Mouse (Mus musculus) bone marrow, adult 2 months (tissue): ENCODE results near the gene Zfp992. TPM values are rescaled to one million over a fixed set of nuclear protein-coding genes. Genes with fewer than 3 reads are reported as not detected.
"Not testable (repeated sequence)": the region's sequence is repeated elsewhere in the genome, so short reads cannot be mapped to it uniquely, and the experiment has no call there.

Source experiments
- H3K27ac ChIP-seq: fragments of 200-500 bp; 2 replicates; pipeline ENCODE4 v1.5.1; 2012; ENCODE audit warnings: low read depth, mild to moderate bottlenecking, control low read depth, inconsistent platforms, low read length; ENCODE audit not compliant: control insufficient read depth, poor library complexity, insufficient read depth
- H3K4me1 ChIP-seq: fragments of 200-500 bp; 2 replicates; pipeline ENCODE4 v1.6.1; 2011; ENCODE audit warnings: low read length; ENCODE audit not compliant: control insufficient read depth, insufficient read depth
- H3K4me3 ChIP-seq: fragments of 200-500 bp; replicated peaks from 2 replicates; pipeline ENCODE3; 2011; ENCODE audit warnings: mild to moderate bottlenecking, low read depth, low read length, control low read depth; ENCODE audit not compliant: control insufficient read depth
- WGBS: fragments of 180-500 bp; shearing (Covaris S2); methylation state at CpG from one replicate; pipeline ENCODE4 v1.1.7; 2018; 5-methylcytosine and 5-hydroxymethylcytosine counted together
- polyA plus RNA-seq: library from polyadenylated mRNA; stranded (reverse); fragments of >200 nt; gene quantifications from 2 replicates; pipeline ENCODE4 v1.2.4, GENCODE M21; 2011; ENCODE audit warnings: low replicate concordance; ENCODE audit not compliant: missing spikeins, insufficient read depth, insufficient read length

Zfp992 gene
- polyA plus RNA-seq = 5.3 and 10.0 TPM in 2 replicates

DNA sequence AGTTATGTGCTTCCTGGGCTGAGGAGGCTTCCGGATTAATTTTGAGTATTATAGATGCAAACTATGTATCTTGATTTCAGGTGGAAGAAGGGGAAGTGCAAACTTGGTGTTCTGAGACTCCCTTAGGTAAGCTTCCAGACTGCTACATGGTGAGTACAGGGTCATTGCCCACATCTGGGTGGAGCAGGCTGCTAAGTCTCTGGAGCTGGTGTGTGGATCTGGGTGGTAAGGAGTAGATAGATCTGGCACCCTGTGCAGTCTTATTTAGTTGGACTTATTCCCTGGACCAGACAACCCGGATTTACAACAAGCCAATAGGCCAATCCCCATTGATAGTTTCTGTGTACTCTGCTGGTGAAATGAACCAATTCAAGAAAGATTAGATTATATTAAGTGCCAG is at the start of gene Zfp992:
Gene Zfp992 (plus strand): TSS at position 74 of the 400 bp plus-strand sequence.
- H3K27ac ChIP-seq, H3K4me1 ChIP-seq, H3K4me3 ChIP-seq: not testable (repeated sequence)
- WGBS = 82% methylated on average over 2 of the region's 2 CpGs

DNA sequence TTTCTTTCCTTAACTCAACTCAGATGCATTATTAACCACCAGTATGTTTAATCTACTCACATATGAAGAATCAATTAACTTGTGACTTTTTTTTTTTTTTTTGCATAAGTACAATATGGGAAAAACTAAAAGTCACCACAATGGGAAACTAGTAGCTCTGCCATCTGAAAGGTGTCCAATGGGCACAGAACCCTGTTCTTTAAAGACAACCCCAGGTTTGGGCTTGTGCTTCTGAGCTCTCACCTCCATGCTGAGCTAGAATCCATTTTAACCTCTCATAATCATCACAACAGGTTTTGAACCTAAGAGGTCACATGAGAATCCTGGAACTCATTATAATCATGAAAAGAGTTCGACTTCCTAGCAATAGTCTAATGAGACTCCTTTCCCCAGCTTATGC is 19.4 kb upstream of the Zfp992 start:
- not testable (repeated sequence) for H3K27ac ChIP-seq, H3K4me1 ChIP-seq, H3K4me3 ChIP-seq
- 0% methylated on average over 1 of the region's 1 CpGs for WGBS

DNA sequence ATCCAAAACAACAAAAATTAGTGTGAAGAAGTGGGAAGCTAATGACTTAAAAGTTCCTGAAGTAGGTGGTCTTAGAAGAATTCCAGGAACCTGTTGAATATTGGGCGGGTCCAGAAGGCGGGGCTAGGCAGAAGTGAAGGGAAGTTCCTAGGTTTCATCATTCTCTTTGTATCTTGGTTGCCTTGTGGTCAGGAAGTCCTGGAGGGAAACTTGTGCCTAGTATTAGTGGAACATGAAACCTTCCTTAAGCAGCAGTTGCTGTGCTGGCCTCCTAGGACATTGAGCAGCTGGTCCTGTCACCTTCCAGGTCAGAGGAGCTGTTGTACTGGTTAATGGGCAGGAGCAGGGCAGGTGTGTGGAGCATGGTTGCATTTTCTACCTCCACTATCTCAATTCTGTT is 17.9 kb upstream of the Zfp992 start:
- not testable (repeated sequence) for H3K4me1 ChIP-seq
- 63% methylated on average over 2 of the region's 2 CpGs for WGBS

DNA sequence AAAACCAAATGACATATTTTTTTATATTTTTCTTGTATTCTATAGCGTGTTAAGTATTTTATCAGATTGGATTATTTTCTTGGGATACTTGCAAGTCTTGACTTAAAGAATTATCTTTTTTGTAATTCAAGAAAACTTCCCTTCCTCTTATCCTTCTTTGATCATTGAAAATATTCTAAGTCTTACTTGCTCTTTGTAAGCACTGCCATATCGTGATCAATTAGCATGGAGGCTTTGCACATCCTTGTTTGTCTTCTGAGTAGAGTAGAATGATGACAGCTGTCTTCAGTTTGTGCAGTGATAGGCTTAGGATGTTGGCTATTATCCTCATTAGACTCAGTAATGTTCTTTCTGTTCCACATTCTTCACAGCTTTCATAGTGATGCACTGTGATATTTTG is 13.3 kb upstream of the Zfp992 start:
- WGBS = 77% methylated on average over 2 of the region's 2 CpGs
- not testable (repeated sequence) for H3K27ac ChIP-seq, H3K4me1 ChIP-seq, H3K4me3 ChIP-seq

More for the DNA sequence above, 17.9 kb upstream of the Zfp992 start:
- not testable (repeated sequence) for H3K4me3 ChIP-seq, H3K27ac ChIP-seq

DNA sequence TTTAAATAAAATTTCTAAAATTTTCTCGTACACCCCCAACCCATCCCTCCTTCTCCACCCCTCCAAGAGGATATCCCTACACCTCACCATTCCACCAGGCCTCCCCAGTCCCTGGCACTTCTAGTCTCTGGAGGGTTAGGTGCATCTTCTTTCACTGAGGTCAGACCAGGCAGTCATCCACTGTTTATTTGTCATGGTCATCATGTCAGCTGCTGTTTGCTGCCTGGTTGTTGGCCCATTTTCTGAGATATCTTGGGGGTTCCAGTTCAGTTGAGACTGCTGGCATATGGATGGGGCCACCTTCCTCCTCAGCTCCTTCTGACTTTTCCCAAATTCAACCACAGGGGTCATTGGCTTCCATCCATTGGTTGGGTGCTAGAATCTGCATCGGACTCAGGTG is 11.6 kb upstream of the Zfp992 start:
- H3K4me3 ChIP-seq, H3K27ac ChIP-seq, H3K4me1 ChIP-seq: not testable (repeated sequence)
- WGBS = 70% methylated on average over 1 of the region's 2 CpGs

DNA sequence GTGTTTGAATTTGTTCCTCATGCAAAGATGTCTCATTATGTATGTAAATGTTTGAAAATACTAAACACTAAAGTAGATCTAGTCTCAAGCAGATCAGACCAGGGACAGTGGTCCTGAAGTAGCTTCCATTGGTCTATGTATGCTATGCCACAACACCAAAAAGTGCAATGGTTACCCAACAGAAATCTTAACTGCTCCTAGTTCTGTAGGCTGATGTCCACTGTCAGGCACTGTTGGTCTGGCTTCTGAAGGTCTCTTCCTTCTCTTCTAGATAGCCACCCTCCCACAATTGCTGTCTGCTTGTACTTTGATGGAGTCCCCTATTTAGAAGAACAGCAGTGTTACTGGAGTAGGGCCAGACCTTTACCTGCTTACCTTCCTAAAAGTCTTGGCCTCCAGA is 4.5 kb upstream of the Zfp992 start:
- not testable (repeated sequence) for H3K4me1 ChIP-seq, H3K4me3 ChIP-seq, H3K27ac ChIP-seq

DNA sequence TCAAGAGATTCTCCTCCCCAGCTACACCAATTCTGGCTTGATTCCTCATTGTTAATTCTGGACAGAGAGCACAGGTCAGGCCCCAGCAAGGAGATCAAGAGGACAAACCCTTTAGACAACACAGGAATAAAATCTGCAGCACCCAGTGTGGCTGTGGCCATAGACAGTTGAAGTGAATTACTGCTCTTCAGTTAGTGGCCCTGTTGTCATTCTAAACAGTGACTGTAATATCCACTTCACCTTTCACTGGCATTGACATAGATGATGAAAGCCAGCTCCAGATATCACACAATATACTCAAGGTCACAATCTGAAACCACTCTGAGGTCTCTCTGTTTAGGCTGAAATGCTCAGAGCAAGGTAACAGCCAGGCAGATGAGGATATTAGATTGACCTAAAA is 3.7 kb upstream of the Zfp992 start:
- not testable (repeated sequence) for H3K4me1 ChIP-seq, H3K27ac ChIP-seq, H3K4me3 ChIP-seq

DNA sequence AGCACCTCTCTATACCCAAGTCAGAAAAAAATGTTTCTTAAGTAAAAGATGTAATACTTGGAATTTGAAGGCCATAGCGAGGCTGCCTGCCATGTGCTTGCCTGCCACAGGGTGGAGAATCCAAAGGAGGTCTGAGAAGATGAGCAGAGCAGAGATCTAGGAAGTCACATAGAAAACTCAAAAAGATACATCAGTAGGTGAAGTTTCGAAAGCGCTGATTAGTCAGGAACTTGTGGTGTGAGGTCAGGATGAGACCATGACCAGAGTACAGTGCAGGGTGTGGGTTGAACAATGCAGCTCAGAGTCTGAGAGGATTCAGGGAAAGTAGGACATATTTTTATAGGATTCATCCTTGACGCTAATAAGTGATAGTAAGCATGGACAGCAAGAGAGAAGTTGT is 2.7 kb upstream of the Zfp992 start:
- 70% methylated on average over 4 of the region's 4 CpGs for WGBS
- not testable (repeated sequence) for H3K4me1 ChIP-seq, H3K27ac ChIP-seq, H3K4me3 ChIP-seq

DNA sequence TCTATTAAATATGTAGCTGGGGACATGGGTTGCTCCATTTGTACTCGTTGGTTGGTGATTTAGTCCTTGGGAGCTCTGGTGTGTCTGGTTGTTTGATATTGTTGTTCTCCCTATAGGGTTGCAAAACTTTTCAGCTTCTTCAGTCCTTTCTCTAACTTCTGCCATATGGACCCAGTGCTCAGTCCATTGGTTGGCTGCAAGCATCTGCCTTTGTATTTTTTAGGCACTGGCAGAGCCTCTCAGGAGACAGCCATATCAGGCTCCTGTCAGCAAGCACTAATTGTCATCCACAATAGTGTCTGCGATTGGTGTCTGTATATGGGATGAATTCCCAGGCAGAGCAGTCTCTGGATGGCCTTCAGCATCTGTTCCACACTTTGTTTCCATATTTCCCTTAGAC is 1.8 kb upstream of the Zfp992 start:
- not testable (repeated sequence) for H3K4me1 ChIP-seq, H3K27ac ChIP-seq, H3K4me3 ChIP-seq
- WGBS = 78% methylated on average over 2 of the region's 2 CpGs

DNA sequence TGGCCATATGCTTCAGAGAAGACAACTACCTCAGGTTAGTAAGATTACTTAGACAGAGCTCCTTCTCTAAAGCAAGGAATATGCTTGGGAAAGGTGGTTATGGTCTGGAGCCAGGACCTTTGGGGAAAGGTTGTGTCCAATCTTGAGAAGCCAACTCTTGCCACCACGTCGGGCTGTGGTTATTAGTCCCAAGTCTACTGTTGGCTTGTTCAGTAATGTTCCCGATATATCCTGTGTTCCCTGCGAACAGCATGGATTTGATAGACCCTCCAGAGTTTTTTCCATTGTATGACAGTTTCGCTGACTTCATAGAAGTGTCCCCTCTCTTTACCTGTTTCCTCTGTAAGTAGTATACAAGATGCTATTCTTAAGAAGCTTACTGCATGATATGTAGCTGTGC is 888 bp downstream of the Zfp992 start:
- not testable (repeated sequence) for H3K27ac ChIP-seq, H3K4me3 ChIP-seq, H3K4me1 ChIP-seq
- WGBS = 77% methylated on average over 5 of the region's 5 CpGs

DNA sequence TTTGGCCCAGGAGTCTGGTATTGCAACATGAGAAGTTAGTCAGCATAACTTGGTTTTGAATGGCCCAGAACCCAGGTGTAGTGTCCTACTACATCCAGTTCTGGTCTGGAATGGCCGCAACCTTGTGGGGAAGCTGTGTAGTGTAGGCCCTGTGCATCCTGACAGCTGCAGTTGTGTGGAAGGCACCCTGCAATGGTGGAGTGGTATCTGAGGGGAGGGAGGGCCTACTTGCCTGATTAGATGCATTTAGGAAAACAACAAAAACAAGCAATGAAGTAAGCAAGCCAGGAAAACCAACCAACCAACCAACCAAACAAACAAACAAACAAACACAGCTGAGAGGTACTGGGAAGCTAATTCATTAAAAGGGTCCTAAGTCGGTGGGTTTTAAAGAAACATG is 3.8 kb downstream of the Zfp992 start:
- 60% methylated on average over 2 of the region's 2 CpGs for WGBS
- H3K4me1 ChIP-seq, H3K27ac ChIP-seq, H3K4me3 ChIP-seq: not testable (repeated sequence)

DNA sequence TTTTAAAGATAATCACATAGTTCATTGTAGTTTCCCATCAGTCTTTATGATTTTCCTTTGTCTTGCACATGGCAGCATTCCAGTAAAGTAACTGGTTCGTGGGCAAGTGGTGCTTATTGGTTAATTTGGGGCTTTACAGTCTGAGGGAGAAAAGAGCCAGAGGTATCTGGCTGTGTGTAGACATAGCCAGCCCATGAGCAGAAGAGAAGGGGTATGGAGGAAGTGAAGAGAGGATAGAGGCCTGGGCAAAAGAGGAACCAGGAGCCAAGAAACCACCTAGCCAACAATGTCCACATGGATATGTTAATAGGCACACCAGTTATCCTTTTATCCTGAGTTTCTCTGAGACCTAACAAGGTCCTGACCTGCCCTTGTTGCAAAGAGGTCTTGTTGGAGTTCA is 5.3 kb downstream of the Zfp992 start:
- not testable (repeated sequence) for H3K27ac ChIP-seq, H3K4me3 ChIP-seq, H3K4me1 ChIP-seq
- 44% methylated on average over 1 of the region's 1 CpGs for WGBS
